Mouse (Mus musculus): Measurements from ENCODE around the gene Trmt112. TPM values are rescaled to one million over a fixed set of nuclear protein-coding genes. Genes with fewer than 3 reads are reported as not detected.
A peak's percentile ranks its signal among the peaks of the same experiment; 100 is the strongest.

Trmt112 gene
- polyA plus RNA-seq, 1 experiment from 2014 or later: 240 TPM

DNA sequence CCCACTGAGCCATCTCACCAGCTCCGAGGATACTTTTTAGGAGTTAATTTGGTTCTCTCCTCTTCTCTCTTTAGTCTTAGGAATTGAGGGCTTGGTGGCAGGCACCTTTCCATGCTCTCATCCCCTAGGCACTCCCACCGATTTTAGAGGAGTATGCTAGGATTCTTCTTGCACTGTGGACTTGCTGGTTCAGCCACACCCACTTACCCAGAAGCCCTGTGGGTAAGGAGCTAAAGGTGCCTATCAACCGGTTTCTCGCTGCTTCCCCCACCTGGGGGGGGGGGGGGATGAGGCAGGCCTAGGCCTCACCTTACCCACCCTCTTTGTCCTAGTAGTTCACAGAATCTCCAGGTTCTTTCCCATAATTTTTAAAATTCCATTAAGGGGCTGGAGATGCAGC is 38.2 kb downstream of the Trmt112 start:
- no peak for DNase-seq (ENCODE audit: low spot score)

DNA sequence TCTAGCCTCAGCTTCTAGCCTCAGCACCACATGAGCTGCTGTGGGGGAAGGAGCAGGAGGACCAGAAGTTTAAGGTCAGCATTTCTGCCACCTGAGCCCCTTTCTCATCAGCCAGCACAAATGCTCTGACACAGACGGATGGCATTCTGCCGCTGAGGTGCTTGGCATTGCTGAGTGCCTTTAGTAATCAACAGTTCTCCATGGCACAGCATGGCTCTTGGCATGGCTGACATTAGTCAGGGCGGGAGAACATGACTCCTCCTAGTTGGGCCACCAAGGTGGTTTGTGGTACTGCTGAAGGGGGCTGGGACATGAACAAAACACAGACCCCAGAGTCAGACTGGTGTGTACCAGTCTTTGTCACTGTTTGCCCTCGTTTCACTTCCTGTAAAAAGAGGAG is 38.7 kb downstream of the Trmt112 start:
- DNase-seq (ENCODE audit: low spot score): no peak

DNA sequence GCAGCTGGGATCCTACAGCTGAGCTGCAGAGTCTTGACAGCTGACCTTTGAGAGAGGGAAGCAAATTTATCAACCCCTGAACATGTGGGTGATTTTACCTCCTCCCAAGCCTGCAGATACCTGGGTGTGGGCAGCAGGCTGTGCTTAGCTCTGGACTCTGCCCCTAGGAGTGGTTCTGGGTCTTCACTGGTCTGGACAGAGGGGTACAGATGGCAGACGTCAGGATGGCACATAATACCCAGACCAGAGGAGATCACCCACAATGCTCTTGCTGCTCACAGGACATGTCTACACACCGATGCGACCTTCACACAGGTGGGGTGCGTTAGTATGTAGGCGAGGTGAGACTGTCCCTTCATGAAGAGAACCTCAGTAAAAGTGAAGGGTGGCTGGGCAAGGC is 40.0 kb downstream of the Trmt112 start:
- DNase-seq (ENCODE audit: low spot score): no peak

DNA sequence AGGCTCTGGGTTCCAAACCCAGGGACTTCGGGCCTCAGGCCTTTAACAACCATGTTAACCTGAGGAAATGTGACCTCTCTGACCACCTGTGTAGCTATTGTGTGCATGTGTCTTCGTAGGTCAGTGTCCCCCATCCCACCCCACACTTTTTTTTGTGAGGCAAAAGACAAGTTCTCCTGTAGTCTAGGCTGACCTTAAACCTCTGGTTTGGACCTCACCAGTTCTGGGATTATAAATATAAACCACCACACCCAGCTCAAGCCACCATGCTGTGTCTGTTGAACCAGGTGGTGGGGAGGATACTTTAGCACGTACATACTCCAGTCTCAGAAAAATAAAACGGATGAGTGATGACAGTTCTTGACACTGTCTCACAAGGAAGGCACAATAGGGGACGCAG is 40.5 kb downstream of the Trmt112 start:
- no peak for DNase-seq (ENCODE audit: low spot score)

DNA sequence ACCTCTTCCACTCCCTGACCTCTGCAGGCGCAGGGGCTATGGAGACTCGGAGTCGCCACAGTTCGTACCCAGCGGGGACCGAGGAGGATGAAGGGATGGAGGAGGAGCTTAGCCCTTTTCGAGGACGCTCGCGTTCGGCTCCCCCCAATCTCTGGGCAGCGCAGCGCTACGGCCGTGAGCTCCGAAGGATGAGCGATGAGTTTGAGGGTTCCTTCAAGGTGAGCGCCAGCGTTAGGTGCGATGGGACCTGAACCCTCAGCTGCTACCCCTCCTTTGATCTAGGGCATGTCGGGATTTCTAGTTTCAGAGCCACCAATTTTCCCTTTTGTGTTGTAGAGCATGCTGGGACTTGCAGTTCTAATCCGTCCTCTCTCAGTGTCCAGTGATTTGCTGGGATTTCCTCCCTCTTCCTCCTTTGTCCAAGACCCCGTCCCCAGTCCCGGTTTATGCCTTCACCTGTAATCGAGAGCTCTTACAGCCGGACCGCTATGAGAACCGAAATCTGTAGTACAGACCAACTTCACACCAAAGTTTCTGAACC is 41.2 kb downstream of the Trmt112 start:
- DNase-seq (ENCODE audit: low spot score): peak; percentile 61

DNA sequence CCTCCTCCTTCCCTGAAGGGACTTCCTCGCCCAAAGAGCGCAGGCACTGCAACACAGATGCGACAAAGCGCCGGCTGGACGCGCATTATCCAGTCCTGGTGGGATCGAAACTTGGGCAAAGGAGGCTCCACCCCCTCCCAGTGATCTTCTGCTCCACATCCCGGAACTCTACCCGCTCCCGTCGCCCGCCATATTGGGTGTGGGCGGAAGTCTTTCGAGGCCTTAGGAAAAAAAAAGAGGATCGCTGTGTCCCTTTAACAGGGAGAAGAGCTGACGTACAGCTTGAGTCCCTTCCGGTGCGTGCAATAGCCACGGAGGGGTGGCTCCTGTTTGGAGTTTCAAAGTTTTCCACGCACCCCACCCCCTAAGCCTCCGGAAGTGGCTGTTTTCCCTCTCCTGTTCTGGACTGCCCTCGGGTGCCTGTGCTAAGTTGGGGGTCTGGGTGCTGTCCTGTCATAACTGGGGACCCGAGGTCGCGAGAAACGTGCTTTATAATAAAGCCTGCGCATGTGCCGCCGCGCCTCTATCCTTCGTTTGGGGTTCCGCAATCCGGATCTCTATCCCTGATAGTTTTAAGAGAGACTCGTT is 42.0 kb downstream of the Trmt112 start:
- DNase-seq (ENCODE audit: low spot score): peak; percentile 80

DNA sequence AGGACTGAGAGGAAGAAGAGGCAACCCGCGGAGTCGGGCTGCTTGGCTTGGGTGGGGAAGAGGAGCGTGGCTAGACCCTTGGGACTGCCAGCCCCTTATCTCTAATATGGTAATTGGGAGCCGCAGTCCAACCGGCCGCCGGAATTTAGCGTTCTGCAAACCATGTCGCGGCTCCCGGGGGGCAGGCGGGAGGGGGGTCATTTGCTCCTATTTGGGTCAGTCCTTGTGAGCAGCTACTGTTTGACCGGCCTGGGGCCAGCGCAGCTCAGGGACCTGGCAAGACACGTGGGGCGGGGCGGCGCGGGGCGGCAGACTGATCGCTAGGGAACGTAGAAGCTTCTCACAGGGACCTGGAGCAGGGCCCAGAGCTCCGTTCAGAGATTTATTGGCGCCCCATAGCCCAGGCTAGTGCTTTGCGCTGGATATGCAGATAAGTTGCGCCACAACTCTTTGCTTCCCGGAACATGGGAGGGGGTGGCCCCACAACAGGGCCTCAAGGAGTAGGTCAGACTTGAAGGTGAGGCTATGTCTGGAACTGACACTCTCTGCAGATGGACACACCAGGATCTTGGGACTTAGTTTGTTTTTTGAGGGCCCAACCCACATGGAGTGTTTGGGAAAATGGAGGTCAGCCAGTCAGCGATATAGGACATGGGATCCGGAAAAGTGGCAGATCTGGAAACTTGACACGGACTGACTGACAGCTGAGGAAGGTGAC is 42.7 kb downstream of the Trmt112 start:
- DNase-seq (ENCODE audit: low spot score): peak; percentile 31

DNA sequence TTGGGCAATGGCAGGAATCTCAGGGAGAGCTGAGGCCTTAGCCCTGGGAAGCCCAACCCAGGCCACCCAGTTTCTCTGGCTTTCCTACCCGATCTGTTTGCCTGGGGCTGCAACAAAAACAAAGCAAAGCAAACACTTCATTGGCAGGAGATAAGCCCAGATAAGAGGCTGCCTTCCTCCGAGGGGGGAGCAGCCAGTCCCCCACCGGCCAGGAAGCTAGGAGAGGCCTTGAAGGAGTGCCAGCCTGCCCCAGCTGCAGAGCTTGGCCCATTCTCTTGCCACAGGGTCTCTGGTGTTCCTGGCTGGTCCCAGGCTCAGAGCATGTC is 43.2 kb downstream of the Trmt112 start:
- DNase-seq (ENCODE audit: low spot score): peak; percentile 42

DNA sequence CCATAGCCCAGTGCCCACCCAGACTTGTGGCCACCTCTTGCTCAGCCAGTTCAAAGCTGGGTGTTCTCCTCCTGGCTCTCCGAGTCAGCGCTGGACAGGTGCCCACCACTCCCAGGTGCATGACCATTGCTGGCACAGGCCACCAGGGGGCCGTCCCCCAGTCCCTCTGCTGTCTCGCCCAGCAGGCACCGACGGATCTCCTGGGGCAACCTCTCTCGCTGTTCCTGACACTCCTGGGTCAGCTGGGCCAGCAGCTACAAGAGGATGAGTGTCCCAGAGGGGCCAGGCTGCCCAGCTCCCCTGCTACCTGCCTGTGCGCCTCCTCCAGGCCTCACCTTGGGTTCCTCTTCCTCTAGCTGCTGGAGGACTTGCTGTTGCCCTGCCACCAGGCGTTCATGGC is 44.5 kb downstream of the Trmt112 start:
- DNase-seq (ENCODE audit: low spot score): peak; percentile 15

DNA sequence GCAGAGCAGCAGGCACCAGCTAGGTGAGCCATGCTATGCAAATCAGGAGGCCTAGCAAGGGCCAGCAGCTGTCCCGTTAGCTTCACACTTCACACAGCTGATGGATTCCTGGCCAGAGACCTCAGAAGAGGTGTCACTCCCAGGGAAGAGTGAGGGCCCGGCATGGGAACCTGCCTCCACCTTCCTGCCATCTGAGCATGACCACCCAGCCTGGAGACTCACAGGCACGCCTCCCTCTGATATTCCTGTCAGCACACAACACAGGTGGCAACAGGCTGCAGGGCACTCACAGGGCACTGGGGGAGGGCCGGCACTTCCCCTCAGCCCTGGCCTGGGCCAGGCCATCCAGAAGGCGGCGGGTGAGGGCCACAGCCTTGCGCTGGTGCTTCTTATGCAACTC is 45.9 kb downstream of the Trmt112 start:
- no peak for DNase-seq (ENCODE audit: low spot score)

DNA sequence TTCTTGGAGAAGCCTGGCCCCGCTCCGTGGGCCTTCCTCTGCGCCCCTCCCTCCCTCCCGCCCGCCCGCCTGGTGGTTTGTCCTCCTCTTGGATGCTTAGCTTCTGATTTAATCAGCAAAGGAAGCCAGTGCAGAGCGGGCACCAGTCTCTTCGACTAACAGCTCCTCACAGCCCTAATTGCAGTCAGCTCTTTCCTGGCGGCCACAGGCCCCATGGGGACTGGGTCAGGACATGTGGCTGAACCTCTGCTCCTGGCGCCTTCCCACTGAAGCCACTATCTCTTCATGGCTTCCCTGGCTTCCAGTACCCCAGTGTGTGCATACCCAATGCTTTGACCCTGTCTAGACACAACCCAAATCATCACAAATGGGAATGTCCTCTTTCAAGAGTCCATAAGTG is 47.0 kb downstream of the Trmt112 start:
- no peak for DNase-seq (ENCODE audit: low spot score)

Small RNAs within 50 kb of the gene (microRNA-seq; reads per million reads assigned to microRNA genes)
- not detected for gene Mir6990 (ENCODE audit: borderline number of aligned reads)

Other genes with a start within 250 kb of the Trmt112 start
- 9.9 and 11.8 TPM in 2 replicates for gene Rps6ka4, start 69.1 kb upstream of the Trmt112 start, polyA plus RNA-seq (2015; fragmentation: Nextera tagmentation; extraction: Ambion mirVana)
- gene Ccdc88b, start 51.5 kb upstream of the Trmt112 start, polyA plus RNA-seq (2015; fragmentation: Nextera tagmentation; extraction: Ambion mirVana): 18.8 and 23.0 TPM in 2 replicates
- 276 and 282 TPM in 2 replicates for gene Prdx5, start 408 bp downstream of the Trmt112 start, polyA plus RNA-seq (2015; fragmentation: Nextera tagmentation; extraction: Ambion mirVana)
- gene Esrra, start 12.1 kb downstream of the Trmt112 start, polyA plus RNA-seq (2015; fragmentation: Nextera tagmentation; extraction: Ambion mirVana): 11.4 and 13.7 TPM in 2 replicates
- 7.4 and 8.0 TPM in 2 replicates for gene Catsperz, start 15.7 kb downstream of the Trmt112 start, polyA plus RNA-seq (2015; fragmentation: Nextera tagmentation; extraction: Ambion mirVana)
- gene Kcnk4, start 24.8 kb downstream of the Trmt112 start, polyA plus RNA-seq (2015; fragmentation: Nextera tagmentation; extraction: Ambion mirVana): 3.6 and 5.0 TPM in 2 replicates
- gene Bad, start 32.2 kb downstream of the Trmt112 start, polyA plus RNA-seq (2015; fragmentation: Nextera tagmentation; extraction: Ambion mirVana): 66.7 and 69.9 TPM in 2 replicates
- 12.3 and 19.5 TPM in 2 replicates for gene Gpr137, start 32.8 kb downstream of the Trmt112 start, polyA plus RNA-seq (2015; fragmentation: Nextera tagmentation; extraction: Ambion mirVana)
- 421 and 425 TPM in 2 replicates for gene Ppp1r14b, start 65.3 kb downstream of the Trmt112 start, polyA plus RNA-seq (2015; fragmentation: Nextera tagmentation; extraction: Ambion mirVana)
- 6.2 and 7.3 TPM in 2 replicates for gene Plcb3, start 66.8 kb downstream of the Trmt112 start, polyA plus RNA-seq (2015; fragmentation: Nextera tagmentation; extraction: Ambion mirVana)
- gene Fkbp2, start 70.8 kb downstream of the Trmt112 start, polyA plus RNA-seq (2015; fragmentation: Nextera tagmentation; extraction: Ambion mirVana): 90.6 and 99.5 TPM in 2 replicates
- gene Vegfb, start 78.0 kb downstream of the Trmt112 start, polyA plus RNA-seq (2015; fragmentation: Nextera tagmentation; extraction: Ambion mirVana): 23.9 and 24.8 TPM in 2 replicates
- gene Dnajc4, start 82.9 kb downstream of the Trmt112 start, polyA plus RNA-seq (2015; fragmentation: Nextera tagmentation; extraction: Ambion mirVana): 17.9 and 21.3 TPM in 2 replicates
- gene Nudt22, start 86.4 kb downstream of the Trmt112 start, polyA plus RNA-seq (2015; fragmentation: Nextera tagmentation; extraction: Ambion mirVana): 32.4 and 34.6 TPM in 2 replicates
- 5.2 and 5.8 TPM in 2 replicates for gene Trpt1, start 86.4 kb downstream of the Trmt112 start, polyA plus RNA-seq (2015; fragmentation: Nextera tagmentation; extraction: Ambion mirVana)
- gene Fermt3, start 109.8 kb downstream of the Trmt112 start, polyA plus RNA-seq (2015; fragmentation: Nextera tagmentation; extraction: Ambion mirVana): 217 and 226 TPM in 2 replicates
- gene Stip1, start 130.3 kb downstream of the Trmt112 start, polyA plus RNA-seq (2015; fragmentation: Nextera tagmentation; extraction: Ambion mirVana): 149 and 196 TPM in 2 replicates
- gene Macrod1, start 147.1 kb downstream of the Trmt112 start, polyA plus RNA-seq (2015; fragmentation: Nextera tagmentation; extraction: Ambion mirVana): 15.3 and 16.6 TPM in 2 replicates
- gene Flrt1, start 196.0 kb downstream of the Trmt112 start, polyA plus RNA-seq (2015; fragmentation: Nextera tagmentation; extraction: Ambion mirVana): 1.3 and 1.5 TPM in 2 replicates

Measured in thymus, postnatal 0 days (tissue).